Mouse (Mus musculus) stomach, embryonic 16.5 days (tissue): ENCODE measurements at regions not wholly inside any gene's neighbourhood (a gene's known extent, or its start where the extent isn't known, plus 50 kb on each side); places are given as distances from the start of the nearest gene placed in this dataset.

ENCODE experiments used
- ATAC-seq: fragments of 200-750 bp; cut with Nextera tagmentation; 2 replicates; pipeline ENCODE4 v1.8.0; 2017; ENCODE audit warnings: moderate number of reproducible peaks, moderate TSS enrichment; ENCODE audit not compliant: insufficient read depth, low FRiP score
- H3K27ac ChIP-seq: fragments of 300-500 bp; sonication (generic); 2 replicates; pipeline ENCODE4 v1.5.1; 2014; ENCODE audit warnings: low read length
- H3K27me3 ChIP-seq: fragments of 300-500 bp; sonication (generic); 2 replicates; pipeline ENCODE4 v1.6.1; 2014; ENCODE audit warnings: low read length, control low read depth, mixed read lengths; ENCODE audit not compliant: control insufficient read depth, insufficient read depth
- H3K36me3 ChIP-seq: fragments of 300-500 bp; sonication (generic); 2 replicates; pipeline ENCODE4 v1.6.1; 2014; ENCODE audit warnings: low read length; ENCODE audit not compliant: control insufficient read depth, insufficient read depth
- H3K4me1 ChIP-seq: fragments of 300-500 bp; sonication (generic); 2 replicates; pipeline ENCODE4 v1.6.1; 2014; ENCODE audit warnings: low read length, control low read depth, mixed read lengths; ENCODE audit not compliant: control insufficient read depth, insufficient read depth
- H3K4me2 ChIP-seq: fragments of 300-500 bp; sonication (generic); 2 replicates; pipeline ENCODE4 v1.6.1; 2014; ENCODE audit warnings: low read depth, low read length, mixed read lengths
- H3K4me3 ChIP-seq: fragments of 300-500 bp; sonication (generic); replicated peaks from 2 replicates; pipeline ENCODE4 v1.5.1; 2014; ENCODE audit warnings: mild to moderate bottlenecking, low read length
- H3K9ac ChIP-seq: fragments of 300-500 bp; sonication (generic); 2 replicates; pipeline ENCODE4 v1.6.1; 2014; ENCODE audit warnings: low read length
- H3K9me3 ChIP-seq: fragments of 300-500 bp; sonication (generic); replicated peaks from 2 replicates; pipeline ENCODE4 v1.6.1; 2016; ENCODE audit warnings: low read length, control low read depth; ENCODE audit not compliant: control insufficient read depth
- WGBS: fragments of 180-500 bp; shearing (Covaris S2); extraction: QIAGEN DNeasy Blood & Tissue Kit; methylation state at CpG from one replicate; pipeline ENCODE4 v1.1.7; 2014; 5-methylcytosine and 5-hydroxymethylcytosine counted together

DNA sequence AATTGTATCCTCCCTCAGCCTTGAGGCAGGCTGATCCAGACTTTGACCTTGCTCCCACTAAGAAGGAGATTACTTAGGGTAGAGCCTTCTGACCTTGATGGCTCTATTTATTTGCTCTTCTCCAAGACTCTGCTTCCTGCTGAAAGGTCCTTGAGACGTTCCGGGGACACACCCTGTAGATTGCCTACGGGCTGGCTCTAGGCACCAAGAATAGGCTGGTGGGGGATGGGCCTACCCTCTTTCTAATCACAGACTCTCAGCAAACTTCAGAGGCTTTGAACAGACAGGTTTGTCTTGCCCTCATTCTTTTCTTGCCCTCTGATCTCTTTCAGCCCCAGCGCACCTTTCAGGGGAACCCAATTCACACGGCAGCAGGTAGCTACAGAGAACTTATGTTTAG is 265.4 kb upstream of the Fshr start:
- Histone ChIP-seq H3K27me3 (no peaks in the 10 kb centered on the region), H3K4me1 (no peaks in the 10 kb centered on the region), H3K9me3 (no peaks in the 10 kb centered on the region), H3K9ac (no peak overlapping the region), H3K36me3 (no peaks in the 10 kb centered on the region), H3K4me2 (no peak overlapping the region), H3K4me3 (no peak overlapping the region), H3K27ac (no peak overlapping the region)
- no peak for ATAC-seq
- 73% methylated on average over 5 of the region's 5 CpGs for WGBS

DNA sequence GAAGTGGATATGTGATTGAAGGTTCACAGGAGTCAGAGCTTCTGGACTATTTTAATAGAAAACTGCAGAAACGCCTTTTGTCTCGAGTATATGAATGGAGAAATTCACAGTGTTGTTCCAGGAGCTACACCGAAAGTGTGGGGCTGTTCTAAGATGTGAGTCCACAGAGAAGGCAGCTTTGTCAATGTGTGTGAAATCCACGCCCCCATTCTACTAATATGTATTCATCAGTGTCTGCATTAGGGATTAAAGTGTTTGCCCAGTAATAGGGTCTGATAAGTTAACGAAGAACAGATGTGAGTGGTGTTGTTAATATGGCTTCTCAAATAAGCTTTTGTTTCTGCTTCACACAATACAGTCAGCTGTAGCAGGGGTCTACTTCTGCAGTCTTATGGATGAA is 260.0 kb upstream of the Fshr start:
- H3K9me3 ChIP-seq: no peaks in the 10 kb centered on the region
- no peak for ATAC-seq
- no peak overlapping the region for H3K9ac ChIP-seq
- H3K4me3 ChIP-seq: no peak overlapping the region
- 63% methylated on average over 5 of the region's 5 CpGs for WGBS
- no peaks in the 10 kb centered on the region for H3K4me1 ChIP-seq
- no peaks in the 10 kb centered on the region for H3K36me3 ChIP-seq
- H3K27me3 ChIP-seq: no peaks in the 10 kb centered on the region
- no peak overlapping the region for H3K4me2 ChIP-seq
- no peak overlapping the region for H3K27ac ChIP-seq

GRCm38 (mm10) chr17:89454301-89454700 is 253.8 kb upstream of the Fshr start:
- Histone ChIP-seq H3K9ac (no peak overlapping the region), H3K9me3 (no peaks in the 10 kb centered on the region), H3K4me3 (no peak overlapping the region), H3K4me1 (no peaks in the 10 kb centered on the region), H3K27ac (no peak overlapping the region), H3K27me3 (no peaks in the 10 kb centered on the region), H3K4me2 (no peak overlapping the region), H3K36me3 (no peaks in the 10 kb centered on the region)
- 91% methylated on average over 3 of the region's 3 CpGs for WGBS
- no peak for ATAC-seq

- H3K9ac ChIP-seq: no peak overlapping the region
- H3K4me3 ChIP-seq: no peak overlapping the region
- no peaks in the 10 kb centered on the region for H3K4me1 ChIP-seq
- no peaks in the 10 kb centered on the region for H3K9me3 ChIP-seq
- H3K36me3 ChIP-seq: no peaks in the 10 kb centered on the region
- H3K27ac ChIP-seq: no peak overlapping the region
- H3K27me3 ChIP-seq: no peaks in the 10 kb centered on the region
- WGBS: 75% methylated on average over 4 of the region's 4 CpGs
- H3K4me2 ChIP-seq: no peak overlapping the region
- ATAC-seq: no peak
Observed at GRCm38 (mm10) chr17:89450724-89451123, 250.2 kb upstream of the Fshr start.

GRCm38 (mm10) chr17:89449391-89449790 is 248.9 kb upstream of the Fshr start:
- Histone ChIP-seq H3K9me3 (no peaks in the 10 kb centered on the region), H3K27me3 (no peaks in the 10 kb centered on the region), H3K27ac (no peak overlapping the region), H3K4me1 (no peaks in the 10 kb centered on the region), H3K9ac (no peak overlapping the region), H3K36me3 (no peaks in the 10 kb centered on the region), H3K4me2 (no peak overlapping the region), H3K4me3 (no peak overlapping the region)
- ATAC-seq: no peak

DNA sequence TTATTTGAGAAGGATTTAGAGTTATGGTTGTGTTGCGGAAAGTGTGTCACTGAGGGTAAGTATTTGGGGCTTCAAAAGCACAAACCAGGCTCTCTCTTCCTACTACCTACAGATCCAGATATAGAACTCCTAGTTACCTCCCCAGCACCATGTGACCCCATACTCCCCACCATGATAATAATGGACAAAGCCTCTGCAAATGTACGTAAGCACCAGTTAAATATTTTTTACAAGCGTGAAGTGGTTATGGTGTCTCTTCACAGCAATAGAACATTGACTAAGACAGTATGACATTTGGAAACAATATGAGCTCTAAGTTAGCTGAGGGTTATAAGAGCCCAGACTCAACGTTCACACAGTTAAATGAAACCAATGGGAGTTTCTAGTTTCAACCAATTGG is 233.8 kb upstream of the Fshr start:
- no peaks in the 10 kb centered on the region for H3K36me3 ChIP-seq
- ATAC-seq: no peak
- H3K27me3 ChIP-seq: no peaks in the 10 kb centered on the region
- H3K4me1 ChIP-seq: no peaks in the 10 kb centered on the region
- H3K4me2 ChIP-seq: no peak overlapping the region
- H3K4me3 ChIP-seq: no peak overlapping the region
- no peaks in the 10 kb centered on the region for H3K9me3 ChIP-seq
- H3K9ac ChIP-seq: no peak overlapping the region
- WGBS: 82% methylated on average over 4 of the region's 4 CpGs
- no peak overlapping the region for H3K27ac ChIP-seq

GRCm38 (mm10) chr17:89410026-89410425 is 209.6 kb upstream of the Fshr start:
- no peak overlapping the region for H3K4me2 ChIP-seq
- no peaks in the 10 kb centered on the region for H3K9me3 ChIP-seq
- no peaks in the 10 kb centered on the region for H3K4me1 ChIP-seq
- WGBS: 91% methylated on average over 1 of the region's 1 CpGs
- no peaks in the 10 kb centered on the region for H3K27me3 ChIP-seq
- no peak overlapping the region for H3K27ac ChIP-seq
- no peak for ATAC-seq
- no peak overlapping the region for H3K9ac ChIP-seq
- no peak overlapping the region for H3K4me3 ChIP-seq
- no peaks in the 10 kb centered on the region for H3K36me3 ChIP-seq

DNA sequence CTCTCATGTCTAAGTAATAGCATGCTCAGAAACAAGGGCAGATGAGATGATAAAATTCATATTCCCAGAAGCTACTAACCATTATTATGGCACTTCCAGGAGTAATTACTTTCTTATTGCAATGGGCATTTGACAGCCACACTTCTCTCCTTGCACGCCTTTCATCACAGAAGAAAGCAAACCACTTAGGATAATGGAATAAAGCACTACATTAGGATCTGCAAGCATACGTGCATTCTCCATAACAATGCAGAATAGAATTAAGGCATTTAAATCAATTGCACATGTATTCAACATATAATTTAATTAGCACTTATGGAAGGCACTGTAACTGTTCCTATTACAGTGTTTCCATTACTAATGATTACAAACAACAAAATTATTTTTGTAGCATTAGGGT is 205.1 kb upstream of the Fshr start:
- H3K9me3 ChIP-seq: no peaks in the 10 kb centered on the region
- H3K27ac ChIP-seq: no peak overlapping the region
- no peak overlapping the region for H3K4me2 ChIP-seq
- no peaks in the 10 kb centered on the region for H3K36me3 ChIP-seq
- H3K27me3 ChIP-seq: no peaks in the 10 kb centered on the region
- ATAC-seq: no peak
- H3K9ac ChIP-seq: no peak overlapping the region
- H3K4me3 ChIP-seq: no peak overlapping the region
- no peaks in the 10 kb centered on the region for H3K4me1 ChIP-seq
- WGBS: 81% methylated on average over 2 of the region's 2 CpGs

GRCm38 (mm10) chr17:89357241-89357640 is 156.8 kb upstream of the Fshr start:
- H3K4me1 ChIP-seq: no peaks in the 10 kb centered on the region
- no peak overlapping the region for H3K27ac ChIP-seq
- H3K4me3 ChIP-seq: no peak overlapping the region
- H3K9me3 ChIP-seq: no peaks in the 10 kb centered on the region
- H3K4me2 ChIP-seq: no peak overlapping the region
- no peak overlapping the region for H3K9ac ChIP-seq
- H3K27me3 ChIP-seq: no peaks in the 10 kb centered on the region
- no peaks in the 10 kb centered on the region for H3K36me3 ChIP-seq
- ATAC-seq: no peak

- Histone ChIP-seq H3K9me3 (no peaks in the 10 kb centered on the region), H3K4me1 (no peaks in the 10 kb centered on the region), H3K4me2 (no peak overlapping the region), H3K4me3 (no peak overlapping the region), H3K27ac (no peak overlapping the region), H3K27me3 (no peaks in the 10 kb centered on the region), H3K9ac (no peak overlapping the region), H3K36me3 (no peaks in the 10 kb centered on the region)
- WGBS: 60% methylated on average over 8 of the region's 8 CpGs
- no peak for ATAC-seq
Observed at GRCm38 (mm10) chr17:89340497-89341205, 140.2 kb upstream of the Fshr start.
